Mouse (Mus musculus) MEL (cell line): Measurements from ENCODE around the gene Syt7.

Source experiments
- EP300 ChIP-seq, 2 experiments: IDR thresholded peaks; 2 replicates each; pipeline ENCODE4 v1.6.1; 2011; ENCODE audit warnings: improper control_type of control experiment in 2 of 2, low read length in 2 of 2, low read depth in 1 of 2, mild to moderate bottlenecking in 1 of 2
- HCFC1 ChIP-seq: IDR thresholded peaks from 2 replicates; pipeline ENCODE4 v1.6.1; 2012; ENCODE audit warnings: low read depth, mild to moderate bottlenecking, inconsistent platforms, low read length, improper control_type of control experiment, moderate library complexity
- POLR2A ChIP-seq, 2 experiments: IDR thresholded peaks; 2 replicates each; pipeline ENCODE4 v1.6.1; 2011 to 2012; ENCODE audit warnings: low read length in 2 of 2, mild to moderate bottlenecking in 2 of 2, control low read depth in 1 of 2, improper control_type of control experiment in 1 of 2, low read depth in 1 of 2, moderate library complexity in 1 of 2; ENCODE audit not compliant: control insufficient read depth in 1 of 2, insufficient read depth in 1 of 2, poor library complexity in 1 of 2
- TAL1 ChIP-seq: IDR thresholded peaks from 2 replicates; pipeline ENCODE4 v1.6.1; 2012; ENCODE audit warnings: mild to moderate bottlenecking, inconsistent platforms, low read length, moderate library complexity, mixed read lengths
- UBTF ChIP-seq: IDR thresholded peaks from 2 replicates; pipeline ENCODE4 v1.6.1; 2012; ENCODE audit warnings: low read depth, mild to moderate bottlenecking, inconsistent platforms, low read length, improper control_type of control experiment, moderate library complexity, borderline replicate concordance; ENCODE audit not compliant: insufficient read depth

GRCm38 (mm10) chr19:10496976-10497375 lies 108.1 kb downstream of the Syt7 start:
- TF ChIP-seq POLR2A (IDR thresholded peaks at IDR 0.05; ENCODE audit: control insufficient read depth in 1 of 2, insufficient read depth in 1 of 2, low read depth in 1 of 2, low read length in 2 of 2, poor library complexity in 1 of 2) (no peak), TAL1 (no peak), EP300 (IDR thresholded peaks at IDR 0.05; ENCODE audit: low read depth in 1 of 2, low read length in 2 of 2) (no peak), UBTF (no peak), HCFC1 (no peak)
